Mouse (Mus musculus): ENCODE data around the gene Sf3b3.
"Not testable (repeated sequence)": the region's sequence is repeated elsewhere in the genome, so short reads cannot be mapped to it uniquely, and the experiment has no call there.

The Sf3b3 gene

GRCm38 (mm10) chr8:110846405-110847170 is at the start of gene Sf3b3, which contains the start of gene Cog4:
Gene Sf3b3, minus strand, starts transcription at chr8:110846787.
Gene Cog4, plus strand, starts transcription at chr8:110846600.
- peak; percentile 93 for DNase-seq (ENCODE audit: inconsistent ontology term)

GRCm38 (mm10) chr8:110895812-110896211 is 49.2 kb upstream of the Sf3b3 start:
- no peak for DNase-seq (ENCODE audit: inconsistent ontology term)

DNA sequence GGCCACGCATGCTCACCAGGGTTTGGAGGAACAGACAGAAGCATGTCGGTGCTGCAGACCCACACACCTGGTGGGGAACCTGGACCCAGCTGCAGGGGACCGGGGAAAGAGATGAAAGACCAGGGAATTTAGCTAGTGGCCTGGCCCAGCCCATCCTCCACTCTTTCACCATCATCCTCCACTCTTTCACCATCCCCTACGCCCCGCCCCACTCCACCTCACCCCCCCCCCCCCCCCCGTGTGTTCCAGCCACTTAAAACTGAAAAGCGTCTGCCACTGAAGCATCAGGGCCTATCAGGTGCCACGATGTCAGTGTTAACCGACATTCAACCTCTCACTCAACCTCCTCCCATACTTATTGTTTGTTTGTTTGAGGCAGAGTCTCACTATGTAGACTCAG is 48.7 kb upstream of the Sf3b3 start:
- DNase-seq (ENCODE audit: inconsistent ontology term) = no peak

- no peak for DNase-seq (ENCODE audit: inconsistent ontology term)
These were observed 48.3 kb upstream of the Sf3b3 start for GRCm38 (mm10) chr8:110894851-110895250.

GRCm38 (mm10) chr8:110892913-110893312 is 46.3 kb upstream of the Sf3b3 start:
- no peak for DNase-seq (ENCODE audit: inconsistent ontology term)

GRCm38 (mm10) chr8:110892040-110892439 is 45.5 kb upstream of the Sf3b3 start:
- no peak for DNase-seq (ENCODE audit: inconsistent ontology term)

DNA sequence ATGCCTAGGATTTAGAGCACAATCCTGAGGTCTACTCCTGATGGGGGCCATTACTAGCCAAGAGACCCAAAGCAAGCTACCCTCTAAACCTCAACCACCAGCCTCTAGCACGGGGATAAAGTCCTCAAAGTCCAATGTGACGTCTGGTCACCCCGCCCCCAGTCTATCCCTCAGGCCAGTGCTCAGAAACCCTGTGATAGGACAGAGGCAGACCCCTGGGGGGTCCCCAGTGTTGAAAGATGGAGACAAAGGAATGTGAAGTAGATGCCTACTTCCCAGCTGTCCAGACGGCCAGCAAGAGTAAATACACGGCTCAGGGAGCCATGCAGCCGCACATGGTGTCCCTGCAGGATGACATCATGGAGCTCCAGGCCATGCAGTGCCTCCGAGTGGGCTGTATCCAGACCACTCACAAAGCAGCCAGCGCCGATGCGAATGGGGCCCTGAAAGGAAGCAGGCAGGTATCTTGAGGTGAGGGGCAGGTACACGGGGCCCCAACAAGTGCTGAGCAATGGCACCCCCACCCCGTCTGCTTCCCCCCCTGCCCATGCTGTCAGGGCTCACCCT is 43.4 kb upstream of the Sf3b3 start:
- DNase-seq (ENCODE audit: inconsistent ontology term) = no peak

- DNase-seq (ENCODE audit: inconsistent ontology term) = no peak
These were observed 42.3 kb upstream of the Sf3b3 start for GRCm38 (mm10) chr8:110888860-110889259.

- DNase-seq (ENCODE audit: inconsistent ontology term) = no peak
These were observed 41.9 kb upstream of the Sf3b3 start for GRCm38 (mm10) chr8:110888441-110888840.

GRCm38 (mm10) chr8:110887551-110887950 is 41.0 kb upstream of the Sf3b3 start:
- no peak for DNase-seq (ENCODE audit: inconsistent ontology term)

GRCm38 (mm10) chr8:110886634-110887033 is 40.0 kb upstream of the Sf3b3 start:
- no peak for DNase-seq (ENCODE audit: inconsistent ontology term)

DNA sequence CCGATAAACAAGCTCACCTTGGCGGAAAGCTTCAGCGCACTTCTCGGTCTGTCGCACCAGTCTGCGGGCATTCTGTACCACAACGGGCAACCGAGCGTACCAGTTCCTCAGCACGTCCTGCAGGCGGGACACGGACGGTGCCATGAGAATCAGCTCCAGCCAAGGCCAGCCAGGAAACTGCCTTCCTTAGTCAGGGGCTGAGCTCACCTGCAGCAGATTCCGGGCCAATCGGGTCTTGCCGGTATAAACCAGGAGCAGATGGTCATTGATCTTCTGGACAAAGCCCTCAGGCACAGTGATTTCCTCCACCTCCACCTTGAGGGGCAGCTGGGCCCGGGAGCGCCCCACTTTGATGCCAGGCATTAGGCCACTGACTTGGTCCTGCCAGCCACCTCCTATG is 37.2 kb upstream of the Sf3b3 start:
- DNase-seq (ENCODE audit: inconsistent ontology term) = no peak

GRCm38 (mm10) chr8:110881741-110882310 is 35.2 kb upstream of the Sf3b3 start:
- DNase-seq (ENCODE audit: inconsistent ontology term) = no peak

DNA sequence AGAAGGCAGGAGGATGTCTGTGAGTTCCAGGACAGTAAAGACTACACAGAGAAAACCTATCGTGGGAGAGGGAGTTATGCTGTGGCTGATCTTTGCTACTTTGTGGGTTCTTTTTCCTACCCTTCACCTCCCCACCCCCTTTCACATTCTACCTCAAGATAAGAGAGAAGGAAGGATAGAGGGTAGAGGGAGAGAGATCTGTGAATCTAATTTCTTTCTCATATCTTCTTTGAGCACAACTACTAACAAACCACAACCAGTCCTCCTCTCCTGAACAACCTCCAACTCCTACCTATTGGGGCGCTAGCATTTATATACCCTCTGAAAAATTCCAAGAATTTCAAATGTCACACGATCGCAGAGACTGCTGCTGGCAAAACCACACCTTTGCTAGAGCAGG is 31.3 kb upstream of the Sf3b3 start:
- DNase-seq (ENCODE audit: inconsistent ontology term) = no peak

DNA sequence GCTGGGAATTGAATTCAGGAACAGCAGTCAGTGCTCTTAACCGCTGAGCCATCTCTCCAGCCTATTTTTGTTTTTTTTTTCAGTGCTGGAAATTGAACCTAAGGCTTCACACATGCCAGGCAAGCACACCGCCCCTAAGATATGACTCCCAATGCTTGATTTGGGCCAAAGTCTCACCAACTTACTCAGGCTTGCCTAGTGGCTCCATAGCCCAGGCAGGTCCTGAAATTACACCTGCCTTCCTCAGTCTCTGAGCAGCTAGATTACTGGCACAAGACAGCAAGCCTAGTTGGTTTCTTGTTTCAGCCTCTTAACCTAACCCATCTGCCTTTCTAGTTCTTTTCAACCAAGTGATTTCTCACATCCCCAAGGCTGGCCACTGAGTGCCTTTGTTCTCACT is 23.9 kb upstream of the Sf3b3 start:
- DNase-seq (ENCODE audit: inconsistent ontology term) = no peak

DNA sequence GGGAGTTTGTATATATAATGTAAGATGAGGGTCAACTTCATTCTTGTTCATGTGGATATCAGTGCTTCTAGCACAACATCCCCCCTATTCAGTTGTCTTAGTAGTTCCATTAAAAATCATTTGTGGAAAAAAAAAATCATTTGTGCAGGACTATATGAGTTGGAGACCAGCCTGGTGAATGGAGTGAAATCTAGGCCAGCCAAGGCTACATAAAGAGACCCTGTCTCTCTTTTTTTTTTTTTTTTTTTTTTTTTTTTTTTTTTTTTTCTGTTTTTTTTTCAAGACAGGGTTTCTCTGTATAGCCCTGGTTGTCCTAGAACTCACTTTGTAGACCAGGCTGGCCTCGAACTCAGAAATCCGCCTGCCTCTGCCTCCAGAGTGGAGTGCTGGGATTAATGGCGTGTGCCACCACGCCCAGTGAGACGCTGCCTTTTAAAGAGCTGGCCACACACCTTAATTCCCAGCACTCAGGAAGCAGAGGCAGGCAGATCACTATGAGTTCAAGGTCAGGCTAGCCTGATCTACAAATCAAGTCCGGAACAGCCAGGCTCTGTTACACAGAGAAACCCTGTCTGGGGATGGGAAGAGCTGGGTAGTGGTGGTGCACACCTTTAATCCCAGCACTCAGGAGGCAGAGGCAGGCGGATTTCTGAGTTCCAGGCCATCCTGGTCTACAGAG is 14.9 kb upstream of the Sf3b3 start:
- DNase-seq (ENCODE audit: inconsistent ontology term) = not testable (repeated sequence)

DNA sequence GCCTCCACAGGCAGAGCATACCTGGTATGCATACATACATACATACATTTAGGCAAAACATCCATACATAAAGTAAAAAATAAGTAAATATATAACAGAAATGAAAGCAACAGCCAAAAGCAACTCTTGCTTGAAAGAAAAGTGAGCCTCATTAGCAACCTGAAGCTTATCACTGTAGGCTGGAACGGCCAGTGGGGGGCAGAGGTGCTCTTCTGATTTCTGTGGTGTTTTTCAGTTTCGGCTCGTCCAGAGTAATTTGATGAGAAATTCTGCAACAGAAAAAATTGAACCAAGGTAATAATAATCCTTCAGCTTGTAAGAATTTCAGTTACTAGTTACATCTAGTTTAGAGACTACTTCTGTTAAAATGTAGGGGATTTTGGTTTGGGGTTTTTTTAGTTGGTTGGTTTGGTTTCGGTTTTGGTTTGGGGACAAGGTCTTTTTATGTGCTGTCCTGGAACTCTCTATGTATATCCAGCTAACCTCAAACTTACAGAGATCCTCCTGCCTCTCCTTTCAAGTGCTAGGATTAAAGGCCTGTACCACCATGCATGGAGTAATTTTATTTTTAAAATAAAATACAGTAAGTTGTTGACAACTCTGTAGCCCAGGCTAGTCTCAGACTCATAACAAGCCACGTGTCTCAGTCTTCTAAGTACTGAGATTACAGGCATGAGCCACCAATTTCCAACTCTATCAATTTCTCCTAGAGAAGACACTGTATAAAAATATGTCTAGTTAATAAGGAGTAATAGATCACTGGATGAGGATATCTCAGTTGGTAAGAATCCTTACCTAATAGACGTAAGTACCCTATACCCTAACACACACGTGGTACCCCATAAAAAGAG is 13.3 kb upstream of the Sf3b3 start:
- DNase-seq (ENCODE audit: inconsistent ontology term) = peak; percentile 46

DNA sequence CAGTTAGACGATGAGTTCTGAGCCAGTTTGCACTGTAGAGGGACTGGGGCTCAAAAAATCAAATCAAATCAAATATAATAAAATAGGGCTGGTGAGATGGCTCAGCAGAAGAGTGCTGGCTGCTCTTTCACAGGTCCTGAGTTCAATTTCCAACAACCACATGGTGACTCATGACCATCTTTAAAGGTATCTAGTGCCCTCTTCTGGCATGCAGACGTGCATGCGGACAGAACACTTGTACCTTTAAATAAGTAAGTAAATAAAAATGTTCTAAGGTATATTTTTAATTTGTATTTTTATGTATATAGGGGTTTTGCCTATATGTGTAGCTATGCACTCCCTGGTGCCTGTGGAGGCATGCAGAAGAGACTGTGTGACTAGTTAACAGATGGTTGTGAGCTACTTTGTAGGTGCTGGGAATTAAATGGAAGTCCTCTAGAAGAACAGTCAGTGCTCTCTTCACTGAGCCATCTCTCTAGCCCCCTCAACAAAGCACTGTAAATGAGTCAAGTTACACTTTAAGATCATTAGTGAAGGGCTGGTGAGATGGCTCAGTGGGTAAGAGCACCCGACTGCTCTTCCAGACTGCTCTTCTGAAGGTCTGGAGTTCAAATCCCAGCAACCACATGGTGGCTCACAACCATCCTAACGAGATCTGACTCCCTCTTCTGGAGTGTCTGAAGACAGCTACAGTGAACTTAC is 10.3 kb upstream of the Sf3b3 start:
- DNase-seq (ENCODE audit: inconsistent ontology term) = no peak

DNA sequence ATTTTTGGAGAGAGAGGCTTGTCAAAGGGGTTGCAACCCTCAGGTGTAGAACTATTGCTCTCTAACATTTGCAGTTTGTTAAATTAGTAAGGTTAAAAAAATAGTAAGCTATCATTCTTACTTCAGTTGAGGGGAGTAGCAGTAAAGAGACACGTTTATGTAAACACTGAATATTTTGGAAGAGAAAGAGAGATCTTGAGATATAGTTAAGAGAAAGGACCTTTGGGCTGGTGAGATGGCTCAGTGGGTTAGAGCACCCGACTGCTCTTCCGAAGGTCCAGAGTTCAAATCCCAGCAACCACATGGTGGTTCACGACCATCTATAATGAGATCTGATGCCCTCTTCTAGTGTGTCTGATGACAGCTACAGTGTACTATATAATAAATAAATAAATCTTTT is 9.5 kb upstream of the Sf3b3 start:
- not testable (repeated sequence) for DNase-seq (ENCODE audit: inconsistent ontology term)

DNA sequence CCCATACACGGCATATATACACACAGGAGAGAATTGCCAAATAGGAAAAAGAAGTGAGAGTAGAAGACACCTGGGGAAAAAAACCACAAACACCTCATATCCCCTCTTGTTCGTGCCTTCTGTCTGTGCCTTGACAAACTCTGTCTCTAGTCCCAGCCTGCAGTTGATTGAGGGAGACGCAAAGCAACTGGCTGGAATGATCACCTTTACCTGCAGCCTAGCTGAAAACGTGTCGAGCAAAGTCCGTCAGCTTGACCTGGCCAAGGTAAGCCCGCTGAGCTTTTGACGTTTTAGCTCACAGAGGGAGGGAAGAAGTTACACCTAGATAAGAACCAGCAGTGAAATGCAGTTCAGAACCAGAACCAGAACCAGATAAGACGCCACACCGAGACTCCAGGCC is 4.6 kb upstream of the Sf3b3 start:
- DNase-seq (ENCODE audit: inconsistent ontology term) = no peak

Measured in Muller cell, postnatal 12 days (primary cell).